Mouse (Mus musculus) ovary, postnatal 14 days (tissue): ENCODE results near the gene Alkal2.

Source experiments
- DNase-seq: peaks from one replicate; pipeline ENCODE4 v3.0.0; 2022; ENCODE audit warnings: low spot score

Alkal2 gene

DNA sequence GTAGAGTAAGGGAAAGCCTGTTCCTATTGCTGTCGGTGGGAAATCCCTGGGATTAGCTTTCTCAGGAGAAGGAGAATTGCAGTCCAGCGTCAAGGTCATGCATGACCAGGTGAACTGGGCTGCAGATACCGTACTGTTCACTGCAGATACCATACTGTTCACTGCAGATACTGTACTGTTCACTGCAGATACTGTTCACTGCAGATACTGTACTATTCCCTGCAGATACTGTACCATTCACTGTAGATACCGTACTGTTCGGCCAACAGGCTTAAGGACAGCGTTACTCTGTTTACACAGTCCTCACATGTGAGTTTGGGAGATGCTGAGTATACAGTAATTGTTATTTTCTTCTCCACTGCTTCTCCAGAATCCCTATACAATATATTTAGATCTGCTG, 44.1 kb downstream of the Alkal2 start:
- DNase-seq: no peak

DNA sequence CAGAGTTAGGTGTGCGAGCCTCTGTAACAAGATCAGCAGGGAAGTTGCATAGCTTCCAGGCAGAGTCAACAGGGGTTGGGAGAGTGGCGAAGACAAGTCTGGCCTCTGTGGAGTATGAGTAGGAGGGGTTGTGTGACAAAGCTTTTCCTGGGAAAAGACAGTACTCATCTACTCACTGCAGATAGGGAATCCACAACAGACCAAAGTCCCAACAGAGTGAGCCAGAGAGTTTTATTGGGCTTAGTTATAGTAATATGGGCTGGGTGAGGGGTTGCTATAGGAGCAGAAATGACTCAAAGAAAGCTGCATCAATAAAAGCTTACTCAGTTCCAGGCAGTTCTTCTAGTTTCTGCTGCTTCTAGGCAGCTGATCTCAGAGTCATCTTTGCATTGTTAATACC, 49.2 kb downstream of the Alkal2 start:
- no peak for DNase-seq

DNA sequence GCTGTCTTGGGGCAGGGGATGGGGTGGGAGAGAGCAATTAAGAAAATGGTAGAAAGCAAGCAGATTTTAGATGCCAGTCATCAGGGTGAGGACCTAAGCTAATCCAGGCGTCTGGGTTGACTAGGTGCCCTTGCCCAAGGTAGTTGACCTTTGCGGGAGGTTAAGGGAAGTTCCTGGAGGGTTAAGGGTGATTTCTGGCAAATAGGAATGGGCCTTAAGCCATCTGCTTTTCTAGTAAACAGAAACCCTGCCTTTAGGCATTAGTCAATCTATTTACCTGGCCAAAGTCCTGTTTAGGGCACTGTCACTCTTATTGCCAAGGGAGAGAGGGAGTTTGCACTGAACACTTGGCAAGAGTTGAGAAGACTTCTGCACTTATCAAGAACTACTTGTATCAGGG, 52.8 kb downstream of the Alkal2 start:
- no peak for DNase-seq
